8 mouse cellular contexts compared by ENCODE assay signal in genomic region chr17:5419771-5420518, GRCm38 (mm10).
"Had no signal": no experiment of that assay in that cellular context is flagged by ENCODE, and none has a peak within 500 bp of the region (broad histone marks: within the 10 kb centered on the region; RNA-seq: fewer than 3 reads in every experiment).

No protein-coding gene starts in this region.

- DNase-seq: kidney, adult 8-10 months; kidney, postnatal 25 days; liver; liver, embryonic 13.5 days; liver, postnatal 0 days; right cerebral cortex, postnatal 25 days; thymus, adult 2 months; thymus, postnatal 25 days had no signal
